Mouse (Mus musculus) forelimb bud, embryonic 11.5 days (tissue): ENCODE measurements around the gene Tmem18.

Source experiments
- DNase-seq: peaks from one replicate; pipeline ENCODE4 v3.0.0-alpha.2; 2012; ENCODE audit warnings: low read depth, low spot score

Gene Tmem18

DNA sequence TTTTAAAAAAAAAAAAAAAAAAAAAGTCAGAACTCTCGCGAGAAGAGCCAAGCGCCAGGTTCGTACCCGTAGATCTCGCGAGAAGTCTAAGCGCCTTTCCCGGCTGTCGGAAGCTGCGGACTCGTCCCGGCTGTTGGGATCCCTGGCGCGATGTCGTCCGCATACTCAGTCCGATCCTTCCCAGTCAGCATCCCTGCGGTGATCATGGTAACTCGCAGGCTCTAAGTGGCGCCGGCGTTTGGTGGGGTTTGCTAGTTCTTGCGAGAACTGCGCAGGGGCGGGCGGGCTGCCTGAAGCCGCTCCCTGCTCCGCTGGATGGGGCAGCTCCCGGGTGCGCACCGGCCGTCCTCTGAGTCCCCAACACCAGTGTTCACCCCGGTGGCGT is at the start of gene Tmem18:
Gene Tmem18 (plus strand): TSS at position 71 of the 385 bp plus-strand sequence.
- peak; percentile 87 for DNase-seq

DNA sequence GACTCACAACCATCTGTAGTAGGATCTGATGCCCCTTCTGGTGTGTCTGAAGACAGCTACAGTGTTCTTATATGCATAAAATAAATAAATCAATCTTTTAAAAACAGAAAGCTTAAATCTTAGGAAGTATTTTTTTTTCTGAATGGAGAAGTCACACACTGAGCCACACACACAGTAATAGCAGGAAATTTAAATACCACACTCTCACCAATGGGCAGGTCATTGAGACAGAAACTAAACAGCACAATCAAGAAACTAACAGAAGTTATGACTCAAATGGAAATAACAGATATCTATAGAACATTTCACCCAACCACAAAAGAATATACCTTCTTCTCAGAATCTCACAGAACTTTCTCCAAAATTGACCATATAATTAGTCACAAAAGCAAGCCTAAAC is 26.9 kb upstream of the Tmem18 start:
- no peak for DNase-seq

DNA sequence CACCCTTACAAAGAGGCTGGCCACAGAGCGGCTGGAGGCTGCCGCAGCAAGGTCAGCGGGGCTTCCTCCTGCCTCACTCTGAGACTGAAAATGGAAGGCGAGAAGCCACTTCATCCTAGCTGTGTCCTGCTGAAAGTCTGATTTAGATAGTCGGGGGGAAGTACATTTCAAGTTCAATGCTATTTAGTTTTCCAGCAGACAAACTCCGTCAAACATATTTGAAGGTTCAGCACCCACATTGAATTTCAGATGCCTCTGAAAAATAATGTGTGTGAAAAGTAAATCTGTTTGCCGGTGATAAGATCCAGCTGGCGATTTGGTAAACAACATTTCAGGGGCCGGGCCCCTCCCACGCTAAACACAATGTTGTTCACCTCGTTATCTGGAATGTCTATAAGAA is 22.8 kb upstream of the Tmem18 start:
- no peak for DNase-seq

DNA sequence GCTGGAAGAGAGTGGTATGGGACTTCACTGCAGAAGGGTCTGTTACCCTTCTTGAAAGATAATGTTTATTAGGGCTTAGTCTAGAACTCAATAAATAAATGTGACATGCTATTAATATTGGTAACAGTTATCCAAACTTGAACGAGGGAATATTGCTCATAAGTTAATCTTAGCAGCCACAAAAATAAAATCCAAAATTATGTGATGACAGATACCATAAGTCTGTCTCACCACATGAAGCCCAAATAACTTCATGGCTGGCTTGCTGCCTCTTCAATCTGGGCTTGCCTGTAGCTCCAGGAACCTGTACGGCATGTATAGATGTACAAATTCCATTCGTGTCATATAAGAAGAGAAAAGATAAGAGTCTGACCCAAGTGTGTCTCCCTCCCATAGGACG is 12.2 kb upstream of the Tmem18 start:
- DNase-seq: no peak

DNA sequence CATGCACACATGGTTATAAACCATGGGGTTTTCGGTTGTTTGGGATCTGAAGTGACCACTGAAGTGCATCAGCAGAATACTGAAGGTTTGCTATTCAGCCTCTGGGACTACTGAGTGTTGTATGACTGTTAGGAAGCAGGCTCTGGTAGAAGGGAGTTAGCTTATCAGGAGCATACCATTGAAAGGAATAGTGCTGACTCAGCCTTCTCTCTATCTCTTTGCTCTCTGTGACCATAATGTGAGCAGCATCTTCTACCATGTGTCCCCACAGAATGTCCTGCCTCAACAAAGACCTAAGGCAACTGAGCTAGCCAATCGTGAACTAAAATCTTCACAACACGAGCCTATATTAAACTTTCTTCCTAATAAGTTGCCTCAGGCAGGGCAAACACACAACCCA is 8.3 kb upstream of the Tmem18 start:
- no peak for DNase-seq

DNA sequence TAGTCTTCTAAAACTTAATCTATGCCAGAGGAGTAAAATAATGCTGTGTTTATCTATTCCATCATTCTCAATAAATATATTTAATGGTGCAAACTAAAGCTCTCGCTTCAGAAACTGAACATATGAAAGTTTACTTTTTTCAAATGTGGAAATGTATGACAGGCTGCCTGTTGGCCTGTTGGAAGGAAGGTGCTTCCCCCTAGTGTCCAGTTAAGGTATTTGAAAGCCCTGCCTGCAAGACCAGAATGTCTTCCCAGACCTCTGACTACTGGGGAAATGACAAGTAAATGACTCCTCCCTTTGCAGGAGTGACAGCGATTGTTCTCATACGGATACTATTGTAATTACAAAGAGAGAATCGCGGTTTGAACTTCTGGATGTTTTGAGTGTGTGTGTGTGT is 6.2 kb upstream of the Tmem18 start:
- DNase-seq: peak; percentile 79

DNA sequence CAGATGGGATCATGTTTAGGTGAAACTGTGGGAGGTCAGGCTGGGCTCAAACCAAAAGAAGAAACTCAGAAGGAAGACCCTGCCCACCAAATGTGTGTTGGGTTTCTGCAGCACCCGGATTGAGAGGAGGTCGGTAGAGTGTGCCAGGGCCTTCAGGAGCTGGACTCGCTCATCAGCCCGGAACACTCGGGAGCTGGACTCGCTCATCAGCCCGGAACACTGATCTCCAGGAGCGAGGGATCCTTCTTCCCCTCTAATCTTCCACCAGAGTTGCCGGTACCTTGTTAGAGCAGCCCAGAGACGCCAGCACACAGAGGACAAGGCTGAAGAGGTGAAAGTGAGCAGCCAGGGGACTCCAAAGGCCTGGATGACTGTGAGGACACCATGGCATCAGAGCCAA is 2.9 kb upstream of the Tmem18 start:
- DNase-seq: no peak

DNA sequence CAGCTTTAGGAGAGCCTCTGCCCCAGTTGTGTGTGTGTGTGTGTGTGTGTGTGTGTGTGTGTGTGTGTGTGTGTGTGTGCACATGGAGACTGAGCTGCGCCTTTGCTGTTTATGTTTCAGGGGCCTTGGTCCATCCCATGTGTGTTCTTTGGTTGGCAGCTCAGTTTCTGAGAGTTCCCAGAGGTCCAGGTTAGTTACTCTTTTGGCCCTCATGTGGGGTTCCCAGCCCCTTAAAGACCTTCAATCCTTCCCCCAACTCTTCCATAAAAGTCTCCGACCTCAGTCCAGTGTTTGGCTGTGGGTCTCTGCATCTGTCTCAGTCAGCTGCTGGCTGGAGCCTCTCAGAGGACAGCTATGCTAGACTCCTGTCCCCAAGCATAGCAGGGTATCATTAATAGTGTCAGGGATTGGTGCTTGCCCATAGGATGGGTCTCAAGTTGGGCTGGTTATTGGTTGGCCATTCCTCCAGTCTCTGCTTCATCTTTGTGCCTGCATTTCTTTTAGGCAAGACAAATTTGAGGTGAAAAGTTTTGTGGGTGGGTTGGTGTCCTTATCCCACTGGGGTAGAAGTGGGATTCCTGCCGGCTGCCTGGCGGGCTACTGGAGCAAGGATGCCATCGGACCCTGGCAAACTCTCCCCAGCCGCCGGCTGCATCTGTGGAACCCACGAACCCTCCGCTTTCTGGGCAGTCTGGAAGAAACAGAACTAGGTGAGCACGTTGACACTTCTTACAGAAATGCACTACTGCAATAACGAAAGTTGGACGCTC is 455 bp upstream of the Tmem18 start:
- no peak for DNase-seq

DNA sequence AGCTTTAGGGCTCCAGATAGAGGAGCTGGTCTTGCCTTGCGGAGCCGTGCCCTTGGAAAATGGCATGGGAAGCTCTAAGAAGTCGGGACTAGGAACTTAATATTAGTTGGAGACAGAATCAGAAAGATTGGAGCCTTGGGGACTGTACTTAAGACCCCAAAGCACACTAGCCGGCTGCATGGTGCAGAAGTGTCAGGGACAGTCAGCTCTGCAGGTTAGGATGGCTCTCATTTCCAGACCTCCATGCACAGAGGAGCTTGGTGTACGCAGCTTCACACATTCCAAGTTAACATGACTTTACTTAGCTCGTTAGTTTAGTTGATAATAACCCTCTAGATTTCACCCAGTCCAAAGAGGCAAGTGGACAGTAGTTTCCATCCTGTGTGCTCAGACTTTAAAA is 637 bp downstream of the Tmem18 start:
- no peak for DNase-seq

DNA sequence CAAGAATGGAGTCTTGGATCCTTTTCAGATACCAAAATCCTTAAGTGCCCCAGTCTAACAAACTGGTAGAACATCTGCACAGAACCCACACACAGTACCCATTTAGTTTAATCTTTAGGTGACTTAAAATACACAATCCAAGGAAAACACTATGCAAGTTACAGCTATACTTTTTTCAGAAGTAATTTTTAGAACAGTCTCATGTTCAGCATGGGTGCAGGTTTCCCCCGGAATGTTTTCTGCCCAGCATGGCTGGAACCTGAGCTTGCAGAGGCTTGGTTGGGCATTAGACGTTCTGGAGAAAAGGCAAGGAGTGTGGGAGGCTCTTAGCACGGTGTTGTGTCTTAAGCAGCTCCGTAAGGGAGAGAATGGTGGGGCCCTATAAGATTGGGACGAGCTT is 7.6 kb downstream of the Tmem18 start:
- no peak for DNase-seq

DNA sequence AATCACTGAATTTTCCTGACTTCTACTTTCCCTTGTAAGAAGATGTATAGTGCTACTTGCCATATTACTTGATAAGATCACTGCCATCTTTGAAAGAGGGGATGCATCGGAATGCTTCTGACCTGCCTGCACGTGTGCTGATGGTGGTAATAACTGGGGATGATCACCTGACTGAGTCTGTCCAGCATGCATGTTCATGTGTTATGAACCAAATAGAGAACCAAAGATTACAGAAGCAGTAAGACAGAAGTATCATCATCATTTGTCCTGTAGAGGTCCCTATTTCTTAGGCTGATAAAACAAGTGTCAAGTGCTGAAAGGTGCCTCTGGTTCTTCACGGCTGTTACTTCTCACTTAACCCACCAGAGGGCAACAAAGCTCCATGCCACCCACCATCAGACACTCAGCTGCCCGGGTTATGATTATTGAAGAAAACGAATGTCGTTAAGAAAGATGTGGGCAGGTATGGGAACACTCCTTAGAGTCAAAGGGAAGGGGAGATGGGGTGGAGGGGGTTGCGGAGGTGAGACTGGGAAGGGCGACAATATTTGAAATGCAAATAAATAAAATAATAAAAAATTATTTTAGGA is 12.7 kb downstream of the Tmem18 start:
- peak; percentile 62 for DNase-seq

DNA sequence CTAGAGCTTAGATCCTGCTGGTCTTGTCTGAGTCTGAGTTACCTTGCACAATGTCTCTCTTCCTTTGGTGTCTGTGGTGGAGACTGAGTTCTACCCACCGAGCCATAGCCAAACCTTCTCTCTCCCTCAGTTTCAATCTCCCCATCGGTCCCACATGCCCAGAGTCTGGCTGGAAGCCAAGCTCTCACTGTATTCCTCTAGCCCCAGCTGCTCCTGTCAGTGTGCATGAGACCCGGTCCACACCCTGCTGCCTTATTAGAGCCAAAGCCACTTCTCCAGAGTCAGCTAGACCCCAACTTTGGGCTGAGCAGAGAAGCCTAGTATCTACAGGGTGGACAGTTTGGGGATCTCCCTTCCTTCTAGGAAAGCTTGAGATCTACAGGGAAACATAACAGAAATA is 14.7 kb downstream of the Tmem18 start:
- DNase-seq: no peak

DNA sequence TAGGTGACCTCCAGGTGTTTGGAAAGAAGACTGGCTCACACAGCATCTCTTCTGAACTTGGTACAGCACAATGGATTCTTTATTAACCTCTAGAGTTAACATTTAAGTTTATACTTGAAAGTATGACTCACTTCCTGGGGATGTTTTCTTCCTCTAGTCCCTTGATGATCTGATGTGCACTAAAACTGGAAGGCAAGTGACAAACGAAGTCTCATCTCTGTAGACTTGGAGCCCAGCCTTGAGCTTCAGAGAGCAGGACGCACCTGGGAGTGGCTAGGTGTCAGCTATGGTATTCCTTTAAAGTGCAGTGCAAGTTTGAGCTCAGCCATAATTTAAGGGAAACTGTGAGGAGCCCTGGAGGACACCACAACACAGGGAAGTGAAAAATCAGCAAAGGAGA is 15.2 kb downstream of the Tmem18 start:
- no peak for DNase-seq

DNA sequence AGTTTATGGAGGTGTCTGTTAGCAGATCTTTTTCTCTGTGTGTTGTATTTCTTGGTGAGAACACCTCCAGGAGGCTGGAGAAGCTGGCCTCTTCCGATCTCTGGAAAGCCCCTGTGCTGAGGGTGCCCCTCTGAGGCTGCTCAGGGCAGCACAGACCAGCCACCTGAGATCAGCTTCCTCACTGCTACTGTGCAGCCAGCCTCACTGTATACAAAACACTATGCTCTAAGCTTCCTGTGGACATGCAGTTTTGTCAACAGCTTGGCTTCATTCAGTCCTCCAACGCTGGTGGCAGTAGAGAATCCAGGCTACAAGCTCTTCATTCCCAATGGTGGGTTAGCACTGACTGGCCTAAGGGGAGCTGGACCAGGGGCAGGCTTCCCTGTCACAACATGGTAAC is 15.8 kb downstream of the Tmem18 start:
- DNase-seq: no peak

DNA sequence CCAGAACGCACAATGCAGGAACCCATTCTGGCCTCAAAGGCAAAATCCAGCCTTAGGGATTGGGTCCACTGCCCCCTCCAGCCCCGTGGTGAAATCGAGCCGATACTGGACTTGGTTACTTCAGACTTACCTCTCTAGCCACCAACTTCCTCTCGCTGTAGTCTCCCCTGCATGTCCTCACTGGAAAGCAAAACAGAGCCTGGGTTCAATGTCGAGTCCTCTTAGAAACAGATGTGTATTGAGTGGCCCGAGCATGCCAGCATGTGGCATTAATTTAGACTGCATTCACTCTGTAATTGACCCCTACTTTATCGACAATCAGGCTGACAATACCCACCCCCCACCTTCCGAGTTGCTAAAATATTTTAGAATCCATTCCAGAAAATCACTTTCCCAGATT is 19.8 kb downstream of the Tmem18 start:
- DNase-seq: peak; percentile 75

DNA sequence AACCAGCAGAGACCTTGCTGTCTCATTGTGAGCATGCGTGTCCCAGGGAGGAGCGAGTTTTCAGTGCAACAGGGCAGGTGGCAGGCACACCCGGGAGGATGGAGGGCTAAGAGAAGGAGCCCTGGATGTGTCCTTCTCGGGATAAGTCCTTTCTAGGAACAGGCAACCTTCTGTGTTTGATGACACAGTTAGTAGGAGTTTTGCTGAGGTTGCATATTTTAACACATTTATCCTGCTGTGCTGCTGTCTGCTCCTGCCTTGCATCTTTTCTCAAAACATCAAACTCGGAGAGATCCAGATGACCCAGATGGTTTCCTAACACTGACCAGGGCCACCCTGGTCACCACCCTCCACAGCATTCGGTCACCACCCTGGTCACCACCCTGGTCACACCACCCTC is 20.6 kb downstream of the Tmem18 start:
- DNase-seq: no peak

DNA sequence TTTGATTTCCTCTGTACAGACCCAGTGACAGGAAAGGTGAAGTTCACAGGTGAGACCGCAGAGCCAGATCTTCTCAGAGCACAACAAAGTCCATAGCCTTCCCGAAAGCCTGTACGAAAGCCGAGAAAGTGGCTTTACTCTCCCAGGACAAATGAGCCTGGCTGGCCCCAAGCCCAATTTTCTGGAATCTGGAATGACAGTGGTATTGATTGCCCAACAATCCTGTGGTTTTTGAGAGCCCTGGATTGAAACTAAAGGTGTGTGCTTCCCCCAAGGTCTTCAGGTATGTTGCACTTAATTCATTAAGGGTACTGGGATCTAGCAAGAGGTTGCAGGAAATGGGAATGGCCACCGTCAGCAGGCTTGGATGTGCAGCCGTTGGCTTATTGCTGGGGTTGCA is 21.7 kb downstream of the Tmem18 start:
- no peak for DNase-seq

DNA sequence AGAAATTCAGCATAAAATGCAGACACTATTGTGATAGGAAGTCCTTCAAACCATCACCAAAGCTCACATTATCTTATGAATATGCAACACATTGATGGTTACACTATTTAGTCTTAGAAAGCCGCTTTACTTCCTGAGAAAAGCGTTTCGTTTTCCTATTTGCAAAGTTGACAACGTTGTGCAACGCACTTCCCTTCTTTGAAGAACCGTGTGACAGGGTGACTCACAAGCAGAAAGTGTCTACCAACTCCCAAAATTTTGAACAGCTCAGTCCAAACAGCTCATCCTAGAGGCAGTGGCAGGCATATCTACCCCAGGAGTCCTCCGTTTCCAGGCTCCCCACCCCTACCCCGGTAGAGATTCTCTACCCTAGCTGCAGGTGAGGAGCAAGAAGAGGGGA is 22.5 kb downstream of the Tmem18 start:
- DNase-seq: no peak

DNA sequence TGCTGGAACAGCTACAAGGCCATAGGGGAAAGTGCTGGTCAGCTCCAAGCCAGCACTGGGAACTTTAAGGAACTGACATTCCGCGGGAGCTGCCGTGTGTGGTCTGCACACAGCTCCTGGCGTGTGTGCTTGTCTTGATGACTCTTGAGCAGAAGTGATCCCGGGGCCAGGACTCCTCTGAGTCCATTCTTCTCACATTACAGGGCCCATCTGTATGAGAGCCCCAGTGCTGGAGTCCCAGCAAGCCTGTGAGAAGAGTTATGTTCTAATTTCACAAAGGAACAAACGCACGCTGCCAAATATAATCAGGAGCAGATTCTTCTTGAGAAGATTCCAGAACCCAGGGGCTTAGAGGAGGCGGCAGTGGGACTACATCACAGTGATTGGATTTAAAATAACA is 34.2 kb downstream of the Tmem18 start:
- peak; percentile 52 for DNase-seq

DNA sequence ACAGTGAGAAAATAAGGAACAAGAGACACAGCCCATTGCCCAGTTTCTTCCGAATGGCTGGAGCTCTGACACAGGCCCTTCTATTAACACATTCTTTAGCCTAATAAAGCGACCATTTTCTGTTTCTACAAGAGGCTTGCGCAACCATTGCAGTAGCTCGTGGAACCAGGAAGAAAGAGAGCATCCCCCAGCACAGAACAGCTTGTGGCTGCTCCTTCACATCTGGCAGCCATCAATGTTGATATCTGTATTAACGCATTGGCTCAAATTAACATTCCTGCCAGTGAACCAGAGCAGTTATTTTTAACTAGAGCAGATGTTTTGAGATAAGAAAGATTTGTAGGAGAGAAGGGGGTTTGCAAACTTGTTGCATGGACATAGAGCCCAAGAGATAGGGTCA is 44.2 kb downstream of the Tmem18 start:
- no peak for DNase-seq

DNA sequence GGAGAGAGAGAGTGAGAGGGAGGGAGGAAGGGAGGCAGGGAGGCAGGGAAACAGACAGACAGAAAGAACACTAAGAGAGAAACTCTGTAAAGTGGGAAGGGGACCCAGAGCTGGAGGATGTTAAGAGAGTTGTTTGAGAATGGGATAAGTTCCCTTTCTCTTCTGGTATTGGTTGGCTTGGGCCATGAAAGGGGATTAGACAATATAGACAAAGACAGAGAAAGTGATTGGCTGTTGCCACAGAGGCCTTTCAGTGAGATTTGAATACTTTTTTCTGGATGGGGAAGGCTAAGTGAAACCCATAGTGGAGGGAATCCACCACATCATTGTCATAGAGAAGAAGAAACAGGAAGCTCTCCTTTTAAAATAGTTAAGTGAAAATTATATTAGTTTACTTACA is 50.3 kb downstream of the Tmem18 start:
- no peak for DNase-seq
